Mouse (Mus musculus): Measurements from ENCODE around the gene Zfp638. TPM values are rescaled to one million over a fixed set of nuclear protein-coding genes. Genes with fewer than 3 reads are reported as not detected.

Gene Zfp638
- polyA plus RNA-seq (2017; shearing (Covaris generic)) = 183 TPM

GRCm38 (mm10) chr6:83866954-83867597, at the start of gene Zfp638:
Zfp638 (plus strand) TSS chr6:83867109.

DNA sequence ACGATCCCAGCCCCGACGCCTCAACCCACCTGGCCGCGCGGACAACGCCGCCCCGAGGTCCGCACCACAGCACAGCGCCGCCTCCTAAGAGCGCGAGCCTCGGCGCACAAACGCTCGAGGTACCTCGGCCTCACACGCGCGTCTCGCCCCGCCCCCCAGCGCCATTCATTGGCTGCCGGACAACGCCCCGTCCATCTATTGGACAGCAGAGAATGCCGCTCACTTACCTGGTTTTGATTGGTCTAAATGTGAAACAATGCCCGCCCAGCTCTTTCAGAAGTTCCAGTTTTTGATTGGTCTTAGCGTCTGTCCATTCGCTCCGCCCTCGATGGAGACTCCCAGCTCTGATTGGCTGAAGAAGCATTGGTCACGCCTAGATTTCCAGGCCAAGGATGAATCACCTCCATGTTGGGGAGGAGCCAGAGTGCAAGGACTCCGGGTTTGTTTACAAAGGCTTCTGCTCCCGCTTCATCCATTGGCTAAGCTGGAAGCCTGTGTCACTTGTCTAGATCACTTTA, 35.2 kb upstream of the Zfp638 start, which contains the start of gene Paip2b:
TSS of gene Paip2b (minus strand) at position 136 of the 518 bp plus-strand sequence.

GRCm38 (mm10) chr6:84008363-84009171, 141.7 kb downstream of the Zfp638 start, which contains the start of gene Dysf:
Dysf (plus strand) TSS chr6:84008590.

Other genes with a start within 250 kb of the Zfp638 start
- not detected for gene Clec4f, start 210.9 kb upstream of the Zfp638 start, polyA plus RNA-seq (2017; shearing (Covaris generic))
- not detected for gene Cd207, start 189.3 kb upstream of the Zfp638 start, polyA plus RNA-seq (2017; shearing (Covaris generic))
- gene Vax2, start 155.8 kb upstream of the Zfp638 start, polyA plus RNA-seq (2017; shearing (Covaris generic)) = 0.39 TPM
- gene Atp6v1b1, start 124.1 kb upstream of the Zfp638 start, polyA plus RNA-seq (2017; shearing (Covaris generic)) = not detected
- not detected for gene Ankrd53, start 104.5 kb upstream of the Zfp638 start, polyA plus RNA-seq (2017; shearing (Covaris generic))
- 110 TPM for gene Tex261, start 91.3 kb upstream of the Zfp638 start, polyA plus RNA-seq (2017; shearing (Covaris generic))
- gene Nagk, start 72.1 kb upstream of the Zfp638 start, polyA plus RNA-seq (2017; shearing (Covaris generic)) = 35.5 TPM
- 42.8 TPM for gene Paip2b, start 35.4 kb upstream of the Zfp638 start, polyA plus RNA-seq (2017; shearing (Covaris generic))
- 0.18 TPM for gene Dysf, start 141.5 kb downstream of the Zfp638 start, polyA plus RNA-seq (2017; shearing (Covaris generic))